7 mouse cellular contexts compared by ENCODE assay signal in the genomic region with DNA sequence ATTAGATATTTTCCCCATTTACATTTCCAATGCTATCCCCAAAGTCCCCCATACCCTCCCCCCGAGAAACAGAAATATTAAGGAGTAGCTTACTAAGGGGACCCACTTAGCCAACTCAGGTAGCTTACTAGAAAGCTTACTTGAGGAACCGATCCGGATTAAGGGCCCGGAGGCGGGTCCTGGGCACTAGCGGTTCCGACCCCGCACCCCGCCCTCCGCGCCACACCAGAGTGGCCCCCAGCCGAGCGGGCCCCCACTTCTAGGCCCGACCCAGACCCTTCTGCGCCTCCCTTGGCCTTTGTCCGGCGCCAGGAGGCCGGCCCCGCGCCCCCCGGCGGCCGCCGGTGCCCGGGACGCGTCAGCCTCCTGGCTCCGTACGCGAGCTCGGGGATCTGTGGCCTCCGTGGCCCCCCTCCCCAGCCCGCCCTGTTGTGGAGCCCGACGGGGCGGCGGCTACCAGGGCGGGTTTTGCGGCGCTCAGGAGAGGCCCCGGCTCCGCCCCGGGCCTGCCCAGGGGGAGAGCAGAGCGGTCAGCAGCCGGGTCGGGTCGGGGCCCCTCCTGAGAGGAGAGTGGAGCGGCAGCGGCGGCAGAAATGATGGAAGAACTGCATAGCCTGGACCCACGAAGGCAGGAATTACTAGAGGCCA.
DNase-seq lines count a peak whose midpoint lies in the region; ATAC-seq and TF ChIP-seq lines count a peak whose summit lies in the region.
"Not testable (repeated sequence)": the region's sequence is repeated elsewhere in the genome, so short reads cannot be mapped to it uniquely, and the experiment has no call there.

No protein-coding gene starts in this region.

- H3K36me3 ChIP-seq in forebrain, embryonic 13.5 days (ENCODE audit: poor library complexity, severe bottlenecking); heart, embryonic 14.5 days (ENCODE audit: control insufficient read depth, insufficient read depth, low read length); intestine, embryonic 14.5 days (ENCODE audit: control insufficient read depth, insufficient read depth, low read length); limb, embryonic 13.5 days: not testable (repeated sequence)

- H3K27me3 ChIP-seq in forebrain, embryonic 13.5 days; heart, embryonic 14.5 days (ENCODE audit: control insufficient read depth, insufficient read depth, low read length); intestine, embryonic 14.5 days (replicated peaks; ENCODE audit: control insufficient read depth, insufficient read depth, low read length); limb, embryonic 13.5 days: not testable (repeated sequence)

- not testable (repeated sequence) for TF ChIP-seq CTCF in brain, embryonic 14.5 days (IDR thresholded peaks at IDR 0.05; ENCODE audit: borderline replicate concordance, extremely low read depth, insufficient read depth, insufficient read length)

- WGBS in forebrain, embryonic 13.5 days, result 5% methylated on average over 48 of the region's 51 CpGs
- WGBS in heart, embryonic 14.5 days, result 5% methylated on average over 26 of the region's 51 CpGs
- 6% methylated on average over 38 of the region's 51 CpGs for WGBS in intestine, embryonic 14.5 days
- WGBS in limb, embryonic 13.5 days, result 8% methylated on average over 31 of the region's 51 CpGs

- not testable (repeated sequence) for TF ChIP-seq POLR2A in brain, embryonic 14.5 days (IDR thresholded peaks at IDR 0.05; ENCODE audit: borderline replicate concordance, extremely low read depth, insufficient read depth, insufficient read length, poor library complexity, severe bottlenecking)

- peak overlapping the region; percentile 24 for H3K4me3 ChIP-seq in forebrain, embryonic 13.5 days
- H3K4me3 ChIP-seq in heart, embryonic 14.5 days (ENCODE audit: control insufficient read depth in 1 of 2, insufficient read depth in 1 of 2, low read depth in 1 of 2, low read length in 2 of 2), result peak overlapping the region; percentile 40 to 41
- H3K4me3 ChIP-seq in intestine, embryonic 14.5 days (ENCODE audit: low read depth, low read length), result peak overlapping the region; percentile 28
- H3K4me3 ChIP-seq in limb, embryonic 13.5 days, result peak overlapping the region; percentile 34

- peak; percentile 83; the same call in 1 of the 2 replicates for ATAC-seq in forebrain, embryonic 13.5 days
- ATAC-seq in heart, embryonic 14.5 days (ENCODE audit: insufficient number of reproducible peaks, insufficient read depth, low FRiP score, low read depth), result peak; percentile 83
- peak; percentile 88 for ATAC-seq in intestine, embryonic 14.5 days (replicated peaks; ENCODE audit: low FRiP score, low TSS enrichment, low read depth)
- peak; percentile 86 for ATAC-seq in limb, embryonic 13.5 days (ENCODE audit: low FRiP score, low read depth)
- ATAC-seq in megakaryocyte progenitor cell, adult 5-6 weeks (replicated peaks; ENCODE audit: poor library complexity), result peak; percentile 66

- H3K27ac ChIP-seq in forebrain, embryonic 13.5 days; heart, embryonic 14.5 days (replicated peaks in 1 of 2; ENCODE audit: control insufficient read depth in 1 of 2, insufficient read depth in 1 of 2, low read depth in 2 of 2, low read length in 2 of 2); intestine, embryonic 14.5 days (ENCODE audit: low read depth); limb, embryonic 13.5 days: not testable (repeated sequence)

- DNase-seq in brain, embryonic 14.5 days (ENCODE audit: low read depth), result peak; percentile 0
- DNase-seq in intestine, embryonic 14.5 days (ENCODE audit: low spot score), result not testable (repeated sequence)
- DNase-seq in ovary, postnatal 10 days (ENCODE audit: low spot score), result peak; percentile 0

- H3K9ac ChIP-seq in forebrain, embryonic 13.5 days, result peak overlapping the region; percentile 26; the same call in 1 of the 2 replicates
- H3K9ac ChIP-seq in heart, embryonic 14.5 days (ENCODE audit: low read length), result peak overlapping the region; percentile 64
- H3K9ac ChIP-seq in intestine, embryonic 14.5 days (ENCODE audit: low read length), result 0 out of 2 replicates have a peak overlapping the region, but pooled peaks have one; percentile 38
- H3K9ac ChIP-seq in limb, embryonic 13.5 days, result peak overlapping the region; percentile 50; the same call in 1 of the 2 replicates

- H3K4me2 ChIP-seq in forebrain, embryonic 13.5 days, result peak overlapping the region; percentile 49
- H3K4me2 ChIP-seq in heart, embryonic 14.5 days (ENCODE audit: low read length), result peak overlapping the region; percentile 63
- peak overlapping the region; percentile 45 for H3K4me2 ChIP-seq in intestine, embryonic 14.5 days (ENCODE audit: low read length)
- peak overlapping the region; percentile 53 for H3K4me2 ChIP-seq in limb, embryonic 13.5 days (replicated peaks)

- not testable (repeated sequence) for H3K9me3 ChIP-seq in forebrain, embryonic 13.5 days (replicated peaks); heart, embryonic 14.5 days (ENCODE audit: control insufficient read depth, low read length); intestine, embryonic 14.5 days (ENCODE audit: control insufficient read depth, low read length); limb, embryonic 13.5 days

- H3K4me1 ChIP-seq in forebrain, embryonic 13.5 days; heart, embryonic 14.5 days (ENCODE audit: control insufficient read depth in 2 of 2, insufficient read depth in 2 of 2, low read length in 2 of 2); intestine, embryonic 14.5 days (replicated peaks; ENCODE audit: control insufficient read depth, insufficient read depth, low read length); limb, embryonic 13.5 days: not testable (repeated sequence)
